Mouse (Mus musculus) embryo, embryonic 10.5 days (tissue): ENCODE measurements around the gene Rcc2.

ENCODE experiments used
- DNase-seq: peaks from one replicate; pipeline ENCODE4 v3.0.0-alpha.2; 2015; ENCODE audit warnings: low spot score

Gene Rcc2

GRCm38 (mm10) chr4:140763158-140763557, 62.8 kb downstream of the Rcc2 start:
- DNase-seq: peak; percentile 76

- DNase-seq: no peak
Measured at GRCm38 (mm10) chr4:140765936-140766335, 65.6 kb downstream of the Rcc2 start.

GRCm38 (mm10) chr4:140768973-140769372, 68.6 kb downstream of the Rcc2 start:
- no peak for DNase-seq

GRCm38 (mm10) chr4:140770433-140770832, 70.1 kb downstream of the Rcc2 start:
- peak; percentile 63 for DNase-seq

- DNase-seq: no peak
Measured at GRCm38 (mm10) chr4:140771091-140771490, 70.8 kb downstream of the Rcc2 start.
